Mouse (Mus musculus) cerebellum, adult (tissue): ENCODE data around the gene Nras.

Experiments used
- ATAC-seq: cut with Nextera tagmentation; 2 replicates; pipeline ENCODE4 v1.9.2; 2017; ENCODE audit warnings: mild to moderate bottlenecking, moderate library complexity, mixed read lengths; ENCODE audit not compliant: insufficient number of reproducible peaks, low FRiP score, low TSS enrichment

Nras gene

DNA sequence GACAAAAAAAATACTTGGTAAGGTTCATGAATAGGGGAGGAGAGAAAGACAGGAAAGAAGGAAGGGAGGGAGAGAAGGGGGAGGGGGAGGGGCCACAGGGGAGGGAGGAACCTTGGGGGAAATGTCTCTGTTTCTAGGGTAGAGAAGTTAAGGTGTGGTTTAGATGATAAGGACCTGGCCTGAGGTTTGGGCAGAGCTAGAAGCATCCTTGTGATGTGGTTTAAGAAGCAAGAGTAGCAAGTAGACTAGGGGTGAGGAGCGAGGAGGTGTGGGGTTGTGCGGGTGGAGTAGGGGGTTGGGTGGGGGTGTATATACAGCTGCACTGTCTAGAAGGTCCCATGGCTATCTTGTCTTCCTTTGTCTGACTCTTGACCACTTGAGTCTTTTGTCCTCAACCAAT lies 33.7 kb downstream of the Nras start:
- ATAC-seq = no peak

- no peak for ATAC-seq
These were observed 40.6 kb downstream of the Nras start for GRCm38 (mm10) chr3:103098662-103099061.

DNA sequence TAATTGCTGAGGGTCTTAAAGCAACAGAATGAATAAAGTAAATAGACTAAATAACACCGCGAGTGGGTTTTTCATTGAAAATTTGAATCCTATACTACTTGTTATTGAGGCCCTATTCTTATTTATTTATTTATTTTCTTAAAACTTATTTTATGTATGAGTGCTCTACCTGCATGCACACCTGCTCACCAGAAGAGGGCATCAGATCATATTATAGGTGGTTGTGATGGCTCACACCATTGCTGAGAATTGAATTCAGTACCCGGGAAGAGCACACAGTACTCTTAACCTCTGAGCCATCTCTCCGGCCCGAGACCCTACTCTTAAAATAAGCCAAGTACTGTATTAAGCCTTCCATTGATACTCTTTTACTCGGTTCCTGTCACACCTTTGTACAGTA lies 41.6 kb downstream of the Nras start:
- no peak for ATAC-seq

DNA sequence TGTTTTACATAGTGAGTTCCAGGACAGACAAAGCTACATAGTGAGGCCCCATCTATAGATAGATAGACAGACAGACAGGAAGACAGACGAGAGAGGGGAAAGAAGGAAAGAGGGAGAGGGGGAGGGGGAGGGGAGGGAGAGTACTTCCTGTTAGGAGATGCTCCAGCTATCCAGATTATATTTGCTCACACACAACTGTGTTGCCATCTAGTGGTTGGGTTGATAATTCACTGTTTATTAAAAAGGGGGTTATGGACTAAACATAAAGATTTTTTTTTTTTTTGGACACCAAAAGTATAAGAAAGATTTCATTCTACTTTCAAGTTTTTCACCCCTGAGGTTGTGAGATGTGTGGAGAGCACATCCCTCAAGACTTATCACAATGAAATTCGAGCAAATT lies 42.6 kb downstream of the Nras start:
- no peak for ATAC-seq

GRCm38 (mm10) chr3:103101194-103101593 lies 43.1 kb downstream of the Nras start:
- ATAC-seq = no peak

DNA sequence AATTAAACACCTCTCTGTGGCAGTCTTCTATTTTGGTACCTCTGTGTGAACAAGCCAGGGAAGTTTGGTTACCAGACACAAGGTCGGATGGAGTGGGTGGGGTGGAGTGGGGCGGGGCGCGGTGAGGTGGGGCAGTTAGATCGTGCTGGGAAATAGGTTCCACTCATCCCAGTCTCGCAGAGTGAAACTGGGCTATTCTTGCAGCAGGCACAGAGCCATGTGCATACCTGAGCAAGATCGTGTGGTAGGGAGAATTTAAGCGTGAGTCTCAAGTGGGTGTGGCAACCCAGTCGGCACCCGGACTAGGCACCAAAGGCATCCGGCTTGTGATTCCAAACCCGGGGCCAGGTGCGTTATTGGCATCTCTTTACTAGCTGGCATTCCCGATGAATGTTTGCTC lies 43.8 kb downstream of the Nras start:
- no peak for ATAC-seq

GRCm38 (mm10) chr3:103102454-103103390 lies 44.6 kb downstream of the Nras start, which contains the start of gene Dennd2c:
Gene Dennd2c (plus strand): TSS chr3:103102604.
- ATAC-seq = peak; percentile 56; the same call in 1 of the 2 replicates

DNA sequence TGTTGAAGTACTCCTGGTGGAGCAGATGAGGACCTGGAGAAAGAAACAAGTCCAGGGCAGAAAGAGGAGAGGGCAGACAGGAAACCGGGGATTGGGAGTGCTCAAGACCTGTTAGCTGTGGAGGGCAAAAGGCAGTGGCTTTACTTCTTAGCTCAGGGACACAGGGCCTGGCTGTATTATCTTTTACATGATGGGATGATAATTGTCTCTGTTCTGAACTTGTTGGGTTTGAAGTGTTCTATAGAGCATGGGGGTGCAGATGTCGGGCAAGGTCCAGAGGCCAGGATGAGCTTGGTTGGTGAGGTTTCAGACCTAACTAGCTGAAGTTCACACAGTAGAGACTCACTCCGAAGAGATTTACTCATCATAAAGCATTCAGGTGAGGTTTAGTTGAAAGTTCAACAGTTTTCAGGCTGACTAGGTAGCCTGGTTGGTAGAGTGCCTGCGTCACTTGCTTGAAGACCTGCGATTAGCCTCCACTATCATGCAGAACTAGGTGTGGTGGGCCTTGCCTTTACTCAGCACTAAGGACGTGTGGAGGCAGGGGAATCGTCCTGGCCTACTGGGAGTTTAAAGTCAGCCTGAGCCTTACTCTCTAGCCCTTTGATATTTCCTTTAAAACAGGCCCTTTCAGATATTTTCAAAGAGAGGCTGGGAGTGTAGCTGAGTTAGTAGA lies 49.6 kb downstream of the Nras start:
- ATAC-seq = no peak

DNA sequence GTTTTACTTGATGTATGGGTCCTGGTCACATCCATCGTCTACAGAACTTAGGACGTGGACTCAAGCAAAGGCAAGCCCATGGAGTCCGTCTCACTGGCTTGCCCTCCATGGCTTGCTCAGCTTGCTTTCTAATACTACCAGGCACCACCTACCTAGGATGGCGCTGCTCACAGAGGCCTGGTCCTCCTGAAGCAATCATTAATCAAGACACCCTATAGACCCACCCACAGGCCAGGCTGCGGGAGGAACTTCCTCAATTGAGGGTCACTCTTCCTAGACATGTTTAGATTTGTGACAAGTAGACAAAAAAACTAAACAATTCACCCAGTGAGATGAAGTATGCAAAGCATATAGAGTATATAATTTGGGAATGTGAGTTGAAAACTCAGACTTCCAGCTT lies 54.1 kb downstream of the Nras start:
- no peak for ATAC-seq
